Mouse (Mus musculus): Measurements from ENCODE around the gene P2rx2.
A peak's percentile ranks its signal among the peaks of the same experiment; 100 is the strongest.

The P2rx2 gene

DNA sequence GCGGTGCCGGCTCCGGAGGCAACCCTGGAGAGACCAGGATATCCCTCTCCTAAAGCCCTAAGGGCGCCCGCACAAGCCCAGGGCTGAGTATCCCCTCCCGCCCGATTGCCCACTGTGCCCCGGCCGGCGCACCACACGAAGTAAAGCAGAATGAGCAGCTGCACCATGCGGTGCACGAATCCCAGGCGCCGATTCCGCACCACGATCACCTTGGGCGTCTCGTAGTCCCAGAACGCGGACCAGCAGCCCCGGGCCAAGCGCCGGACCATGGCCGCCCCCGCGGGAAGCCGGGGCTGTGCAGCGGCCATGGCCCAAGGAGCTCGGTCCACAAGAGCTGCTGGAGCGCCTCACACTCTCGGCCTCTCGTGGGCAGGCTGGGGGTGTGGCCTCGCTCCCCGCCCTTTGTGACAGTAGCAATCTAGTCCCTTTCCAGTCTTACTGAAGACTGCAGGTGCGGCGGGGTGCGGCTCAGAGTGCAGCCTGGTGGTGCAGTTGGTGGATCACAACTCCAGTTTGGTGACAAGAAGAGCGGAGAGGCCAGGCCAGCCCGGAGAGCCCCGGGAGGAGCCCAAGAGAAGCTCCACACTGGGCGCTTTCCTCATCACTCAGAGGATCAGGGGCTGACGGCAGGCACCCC lies at the start of gene P2rx2:
TSS of gene P2rx2 (minus strand) at position 565 of the 637 bp plus-strand sequence.
- peak; percentile 24 for DNase-seq (ENCODE audit: low read depth)

DNA sequence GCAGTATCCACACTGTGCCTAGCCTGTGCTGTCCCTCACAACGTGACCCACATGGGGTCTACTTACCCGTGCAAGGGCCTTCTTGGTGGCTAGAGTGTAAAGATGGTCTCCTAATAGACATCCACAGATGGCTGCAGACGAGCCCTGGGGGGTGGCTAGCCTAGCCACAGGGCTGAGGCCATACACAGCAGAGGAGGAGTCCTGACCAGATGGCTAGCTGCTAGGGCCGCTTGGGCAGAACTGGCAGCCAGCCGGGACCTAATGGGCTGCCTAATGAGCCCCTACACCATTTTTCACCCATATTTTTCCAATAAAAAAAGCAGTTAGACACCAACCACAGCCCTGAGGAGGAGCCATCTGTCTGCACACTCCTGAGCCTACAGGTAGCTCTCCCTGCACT lies 49.7 kb upstream of the P2rx2 start:
- DNase-seq (ENCODE audit: low read depth) = no peak

DNA sequence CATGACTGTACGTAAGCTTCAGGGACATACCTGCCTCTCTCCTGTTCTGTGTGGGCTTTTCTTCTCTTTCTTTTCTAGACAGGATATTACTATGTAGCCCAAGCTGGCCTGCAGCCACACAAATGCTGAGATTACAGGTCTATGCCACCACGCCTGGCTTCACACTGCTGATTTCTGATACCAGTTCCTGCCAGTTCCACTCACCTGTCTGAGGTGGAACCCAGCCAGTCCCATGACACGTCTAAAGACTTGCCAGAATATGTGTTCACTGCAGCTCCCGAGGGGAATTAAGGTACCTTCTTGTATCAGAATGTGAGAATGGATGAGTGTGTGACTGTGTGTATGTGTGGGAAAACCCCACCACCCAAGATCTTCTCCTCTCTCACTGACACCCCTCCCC lies 47.6 kb upstream of the P2rx2 start:
- DNase-seq (ENCODE audit: low read depth) = no peak

- no peak for DNase-seq (ENCODE audit: low read depth)
Observed at GRCm38 (mm10) chr5:110387332-110387731, 44.3 kb upstream of the P2rx2 start.

DNA sequence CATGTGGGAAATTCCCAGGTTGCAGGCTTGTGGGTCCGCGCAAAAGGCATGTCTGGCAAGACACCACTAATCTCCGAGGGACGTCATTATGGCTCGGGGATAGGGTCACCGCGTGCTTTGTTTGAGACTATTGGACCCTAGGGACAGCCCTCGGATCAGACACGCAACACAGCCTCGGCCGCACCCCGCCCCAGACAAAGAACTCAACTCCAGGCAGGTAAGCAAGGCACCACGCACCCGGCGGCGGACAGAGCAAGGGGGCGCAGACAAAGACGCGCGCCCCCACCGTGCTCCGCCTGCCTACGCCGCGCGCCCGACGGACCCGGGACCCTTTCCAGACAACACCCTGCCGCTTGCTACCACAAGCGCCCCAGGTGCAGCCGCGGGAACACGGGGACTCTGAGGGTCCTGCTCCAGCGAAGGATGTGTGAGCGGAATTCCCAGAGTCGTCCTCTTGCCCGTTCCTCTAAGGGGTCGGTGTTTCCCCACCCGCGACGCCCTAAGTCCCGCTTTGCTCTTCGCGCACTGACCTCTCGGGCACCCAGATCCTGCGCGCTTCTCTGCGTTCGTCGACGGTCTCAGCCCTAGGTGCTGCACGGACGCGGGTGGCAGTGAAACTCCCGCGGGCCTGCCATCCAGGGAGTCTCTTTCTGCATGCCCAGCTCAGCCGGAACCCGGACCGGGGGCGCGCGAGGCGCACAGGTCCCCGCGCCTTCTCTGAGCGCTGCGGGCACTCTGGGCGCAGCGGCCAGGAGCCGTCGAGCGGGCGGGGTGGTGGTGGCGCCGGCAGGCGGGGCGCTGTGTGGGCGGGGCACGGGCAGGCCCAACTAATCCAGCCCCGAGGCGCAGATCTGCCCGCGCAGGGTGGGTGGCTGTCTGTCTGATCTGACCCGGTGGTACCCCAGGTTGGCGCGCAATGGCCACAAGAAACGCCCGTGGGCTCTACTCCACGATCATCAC lies 43.6 kb upstream of the P2rx2 start:
- DNase-seq (ENCODE audit: low read depth) = no peak

- no peak for DNase-seq (ENCODE audit: low read depth)
Observed at GRCm38 (mm10) chr5:110385263-110385662, 42.3 kb upstream of the P2rx2 start.

DNA sequence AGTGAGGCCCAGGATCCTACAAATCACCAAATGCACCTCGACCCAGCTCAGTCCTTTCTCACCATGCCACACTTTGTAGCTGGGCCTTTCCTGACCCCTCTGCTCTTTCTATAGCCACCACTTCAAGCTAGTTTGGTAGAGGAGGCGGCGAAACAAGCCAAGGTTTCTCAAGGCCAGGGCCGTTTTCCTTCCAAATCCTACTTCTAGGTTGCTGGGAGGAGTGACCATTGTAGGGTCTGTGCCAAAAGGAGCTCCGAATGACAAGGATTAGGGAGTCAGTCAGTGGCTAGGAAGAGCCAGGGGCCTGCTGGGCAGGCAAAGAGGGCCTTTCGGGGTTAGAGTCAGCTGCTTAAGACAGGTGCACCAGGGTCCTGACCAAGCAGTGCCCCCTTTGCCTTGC lies 41.5 kb upstream of the P2rx2 start:
- DNase-seq (ENCODE audit: low read depth) = no peak

DNA sequence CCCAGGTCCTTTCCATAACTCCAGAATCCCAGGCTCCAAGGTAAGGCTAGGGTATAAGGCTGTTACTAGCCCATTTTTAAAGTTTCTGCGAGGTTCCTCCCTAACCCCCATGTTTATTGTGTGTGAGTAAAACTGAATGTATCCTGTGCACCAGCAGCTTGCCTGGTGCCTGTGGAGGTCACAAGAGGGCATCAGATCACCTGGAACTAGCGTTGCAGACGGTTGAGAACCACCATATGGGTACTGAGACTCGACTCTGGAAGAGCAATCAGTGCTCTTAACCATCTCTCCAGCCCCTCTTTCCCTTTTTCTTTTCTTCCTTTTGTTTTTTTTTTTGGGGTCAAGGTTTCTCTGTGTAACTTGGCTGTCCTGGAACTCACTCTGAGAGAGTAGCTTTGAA lies 36.8 kb upstream of the P2rx2 start:
- DNase-seq (ENCODE audit: low read depth) = no peak

- no peak for DNase-seq (ENCODE audit: low read depth)
Observed at GRCm38 (mm10) chr5:110379086-110379485, 36.1 kb upstream of the P2rx2 start.

DNA sequence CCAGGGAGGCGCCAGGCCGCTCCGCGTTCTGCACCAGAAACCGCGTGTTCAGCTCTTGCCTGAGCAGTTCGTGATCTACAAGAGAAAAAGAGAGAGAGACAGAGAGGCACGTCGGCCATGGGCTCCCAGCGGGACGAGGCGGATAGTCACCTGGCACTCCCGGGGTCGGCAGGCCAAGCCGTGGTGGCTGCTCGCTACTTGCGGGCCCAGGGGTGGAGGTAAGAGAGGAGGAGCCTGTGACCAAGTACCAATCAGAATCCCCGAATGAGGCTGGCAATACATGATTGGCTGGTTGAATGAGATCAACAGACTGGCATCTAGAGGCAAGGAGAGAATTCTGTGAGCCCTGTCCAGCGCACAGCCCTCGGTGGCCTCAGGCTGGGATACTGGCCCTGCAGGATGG lies 35.2 kb upstream of the P2rx2 start:
- no peak for DNase-seq (ENCODE audit: low read depth)

GRCm38 (mm10) chr5:110376802-110377433 lies 33.9 kb upstream of the P2rx2 start:
- peak; percentile 53 for DNase-seq (ENCODE audit: low read depth)

DNA sequence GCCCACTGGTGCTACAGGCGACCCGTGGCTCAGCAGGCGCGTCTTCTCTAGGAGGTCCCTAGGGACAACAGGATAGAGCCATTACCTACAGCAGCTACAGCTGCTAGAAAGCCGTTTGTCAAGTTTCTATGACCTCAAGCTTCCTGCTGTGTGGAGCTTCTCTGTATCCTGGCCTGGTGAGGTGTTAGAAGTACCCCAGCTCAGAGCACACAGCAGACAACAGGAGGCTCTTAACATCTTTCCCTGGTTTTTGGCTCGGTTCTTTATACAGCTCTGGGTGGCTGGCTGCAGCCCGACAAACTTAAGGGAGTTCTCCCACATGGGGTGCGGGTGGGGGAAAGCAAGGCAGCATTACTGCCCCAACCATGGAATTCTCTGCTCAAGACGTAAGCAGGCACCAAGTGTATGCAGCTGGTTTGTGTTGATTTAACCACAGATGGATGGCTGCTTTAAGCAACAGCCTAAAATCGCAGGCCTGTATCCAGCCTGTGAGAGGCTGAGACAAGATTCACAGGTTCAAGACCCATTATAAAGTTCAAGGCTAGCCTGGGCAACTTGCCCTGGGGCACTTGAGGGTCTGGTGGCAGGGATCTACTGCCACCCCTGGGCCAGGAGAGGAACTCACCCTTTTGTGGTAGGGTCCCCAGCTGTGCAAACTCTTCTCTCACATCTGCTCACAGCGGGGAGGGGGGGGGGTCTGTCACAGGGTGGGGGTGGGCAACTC lies 21.0 kb upstream of the P2rx2 start:
- no peak for DNase-seq (ENCODE audit: low read depth)

DNA sequence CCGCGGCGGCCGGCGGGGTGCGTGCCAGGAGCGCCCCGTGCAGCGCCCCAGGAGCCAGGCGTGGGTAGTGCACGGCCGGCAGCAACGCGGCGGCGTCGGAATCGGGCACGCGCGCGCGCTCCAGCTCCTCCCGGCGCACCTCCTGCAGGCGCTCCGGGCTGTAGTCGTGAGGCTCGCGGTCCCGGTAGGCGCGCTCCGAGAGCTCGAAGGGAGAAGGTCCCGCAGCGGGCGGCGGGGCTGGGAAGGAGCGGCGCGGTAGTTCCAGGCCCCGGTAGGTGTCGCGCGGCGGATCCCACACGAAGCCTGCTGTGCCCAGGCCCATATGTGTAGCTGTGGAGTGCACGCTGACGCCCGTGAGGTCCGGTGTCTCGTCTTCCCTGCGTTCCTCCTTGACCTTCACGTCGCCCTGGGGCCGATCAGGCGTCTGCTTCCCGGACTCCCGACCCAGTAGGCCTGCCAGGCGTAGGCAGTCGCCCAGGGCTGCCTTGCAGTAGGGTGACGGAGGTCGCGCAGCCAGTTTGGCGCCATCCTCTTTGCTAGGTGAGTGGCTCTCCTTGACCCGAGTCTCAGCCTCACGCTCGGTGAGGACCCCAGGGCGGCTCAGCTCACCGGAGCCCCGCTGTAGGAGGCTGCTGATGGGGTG lies 20.3 kb upstream of the P2rx2 start:
- peak; percentile 48 for DNase-seq (ENCODE audit: low read depth)

GRCm38 (mm10) chr5:110362813-110363178 lies 19.8 kb upstream of the P2rx2 start:
- no peak for DNase-seq (ENCODE audit: low read depth)

DNA sequence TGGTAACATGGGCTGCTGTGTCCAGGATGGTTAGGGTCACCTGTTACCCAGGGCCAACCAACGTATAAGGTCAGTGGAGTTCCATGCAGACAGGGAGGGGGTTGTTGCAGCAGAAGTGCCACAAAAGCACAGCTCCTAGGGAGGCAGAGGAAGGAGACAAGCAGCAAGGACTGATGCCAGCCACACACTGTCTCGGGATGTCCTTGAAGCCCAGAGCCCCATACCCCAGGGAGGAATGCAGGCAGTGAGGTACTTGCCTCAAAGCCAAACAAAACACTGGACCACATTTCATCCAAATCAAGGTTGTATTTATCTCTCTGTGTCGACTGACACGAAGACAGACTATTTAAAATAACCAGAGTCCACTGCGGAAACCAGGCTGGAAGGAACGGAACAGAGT lies 18.5 kb upstream of the P2rx2 start:
- DNase-seq (ENCODE audit: low read depth) = no peak

DNA sequence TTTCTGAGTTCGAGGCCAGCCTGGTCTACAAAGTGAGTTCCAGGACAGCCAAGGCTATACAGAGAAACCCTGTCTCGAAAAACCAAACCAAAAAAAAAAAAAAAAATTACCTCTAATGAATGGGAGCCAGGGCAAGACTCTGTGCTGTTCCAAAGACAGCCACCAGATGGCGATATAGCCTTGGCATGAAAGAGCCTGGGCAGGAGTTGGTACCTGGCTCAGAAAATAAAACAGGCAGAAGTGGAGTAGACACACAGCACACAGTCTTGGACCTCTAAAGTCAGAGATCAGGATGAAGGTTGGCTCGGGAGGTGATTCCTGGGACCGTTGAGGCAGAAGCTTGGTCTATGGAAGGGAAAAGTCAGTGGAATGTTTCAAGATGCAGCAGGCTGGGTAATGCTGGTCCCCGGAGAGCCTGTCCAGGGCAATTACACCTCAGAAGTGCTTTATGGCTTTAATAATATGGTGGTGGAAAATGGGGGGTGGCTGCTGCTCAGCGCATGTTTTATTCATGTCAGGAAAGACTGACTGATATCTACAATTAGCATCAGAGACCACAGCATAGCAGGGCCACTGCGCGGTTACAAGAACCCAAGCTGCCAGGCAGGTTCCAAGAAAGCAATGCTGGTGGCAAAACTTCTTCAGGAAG lies 14.6 kb upstream of the P2rx2 start:
- DNase-seq (ENCODE audit: low read depth) = peak; percentile 85

GRCm38 (mm10) chr5:110354716-110355115 lies 11.7 kb upstream of the P2rx2 start:
- DNase-seq (ENCODE audit: low read depth) = peak; percentile 49

DNA sequence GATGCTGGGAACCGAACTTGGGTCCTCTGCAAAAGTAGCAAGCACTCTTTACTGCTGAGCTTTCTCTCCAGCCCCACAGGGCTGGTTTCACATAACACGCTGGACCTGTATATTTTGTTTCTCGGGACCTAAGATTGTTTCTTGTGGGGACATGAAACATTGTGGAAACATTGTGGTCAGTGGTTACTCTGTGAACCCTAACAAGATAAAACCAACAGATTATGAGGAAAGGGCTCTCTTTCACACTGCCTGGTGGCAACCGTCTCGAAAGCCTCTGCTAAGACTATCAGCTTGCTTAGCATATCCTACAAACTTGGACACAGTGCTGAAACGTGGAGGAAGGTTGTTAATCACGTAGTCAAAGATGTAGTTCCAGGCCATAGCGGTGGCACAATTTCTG lies 4.0 kb upstream of the P2rx2 start:
- no peak for DNase-seq (ENCODE audit: low read depth)

GRCm38 (mm10) chr5:110345553-110345952 lies 2.5 kb upstream of the P2rx2 start:
- DNase-seq (ENCODE audit: low read depth) = no peak

DNA sequence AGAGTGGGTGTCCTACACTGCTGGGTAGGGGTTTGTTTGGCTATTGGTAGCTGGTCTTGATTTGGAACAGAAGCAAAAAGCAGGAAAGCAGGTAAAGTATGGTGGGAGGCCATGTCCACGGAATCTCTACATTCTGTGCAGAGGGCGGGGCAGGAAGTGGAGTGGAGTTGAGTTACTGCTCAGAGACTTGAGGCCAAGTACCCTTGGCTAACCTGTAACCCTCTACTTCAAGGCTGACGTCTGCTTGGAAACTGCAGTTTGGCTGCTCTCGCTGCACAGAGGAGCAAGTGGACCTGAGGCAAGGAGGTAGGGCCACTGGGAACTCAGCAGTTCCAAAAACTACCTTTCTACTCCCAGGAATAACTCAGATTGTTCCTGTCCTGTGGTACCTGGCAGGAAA lies 1.5 kb upstream of the P2rx2 start, which contains the start of gene Lrcol1:
TSS of gene Lrcol1 (plus strand) at position 207 of the 400 bp plus-strand sequence.
- no peak for DNase-seq (ENCODE audit: low read depth)

DNA sequence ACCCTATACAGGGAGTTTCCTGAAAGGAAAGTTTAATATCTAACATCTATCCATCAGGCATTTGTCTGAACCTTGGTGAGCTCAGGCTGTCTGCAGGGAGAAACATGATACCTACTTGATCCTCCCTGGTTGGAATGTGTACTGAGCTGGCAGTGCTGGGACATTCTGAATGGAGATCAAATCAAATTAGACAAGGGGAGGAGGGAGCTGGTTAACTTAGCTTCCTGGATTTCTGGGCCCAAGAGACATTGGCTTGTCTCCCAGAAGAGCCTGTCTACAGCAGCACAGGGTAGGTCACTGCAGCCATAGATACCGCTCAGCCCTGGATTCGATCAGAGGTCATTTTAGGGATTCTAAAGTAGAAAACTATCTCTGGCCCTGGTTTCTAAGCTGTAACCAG lies 4.2 kb downstream of the P2rx2 start:
- no peak for DNase-seq (ENCODE audit: low read depth)
